Mouse (Mus musculus): ENCODE results near the gene Nucb1. TPM values are rescaled to one million over a fixed set of nuclear protein-coding genes. Genes with fewer than 3 reads are reported as not detected.
"Not testable (repeated sequence)": the region's sequence is repeated elsewhere in the genome, so short reads cannot be mapped to it uniquely, and the experiment has no call there.

Gene Nucb1
- total RNA-seq, 2 experiments from 2014 or later: 175 to 201 TPM

DNA sequence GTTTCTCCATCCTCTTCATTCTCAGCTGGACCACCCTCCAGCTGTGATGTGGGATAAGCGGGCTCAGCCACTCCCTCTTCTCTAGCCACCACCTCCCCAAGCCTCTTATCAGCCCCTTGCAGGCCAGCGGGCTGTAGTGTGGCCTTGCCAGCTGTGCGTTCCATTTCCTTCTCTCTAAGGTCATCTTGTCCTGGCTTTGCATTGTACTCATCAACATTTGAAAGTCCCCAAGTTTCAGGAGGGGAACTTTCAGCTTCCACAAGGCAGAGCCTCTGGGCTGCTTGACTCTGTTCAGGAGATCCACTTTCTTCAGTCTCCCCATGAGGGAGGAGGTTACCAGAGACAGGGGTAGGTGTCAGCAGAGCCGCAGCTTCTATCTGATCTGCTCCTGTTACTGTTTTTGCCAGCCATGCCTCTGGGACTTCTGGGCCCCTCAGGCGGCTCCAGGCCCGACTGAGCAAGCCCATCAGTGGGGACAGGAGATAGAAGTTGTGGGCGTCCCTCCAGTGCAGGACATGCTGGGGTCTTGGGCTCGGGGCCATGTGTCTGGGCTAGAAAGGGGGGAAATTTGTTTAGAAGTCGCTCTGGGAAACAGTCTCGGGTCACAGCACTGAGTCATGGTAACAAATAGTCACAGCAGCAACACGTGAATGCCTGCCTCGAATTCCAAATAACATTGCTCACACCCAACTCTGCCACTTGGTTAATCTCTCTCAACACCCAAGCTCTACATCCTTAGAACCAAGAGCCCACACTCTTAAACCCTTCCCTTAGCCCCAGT lies 14.8 kb upstream of the Nucb1 start:
- peak; percentile 38 for DNase-seq

DNA sequence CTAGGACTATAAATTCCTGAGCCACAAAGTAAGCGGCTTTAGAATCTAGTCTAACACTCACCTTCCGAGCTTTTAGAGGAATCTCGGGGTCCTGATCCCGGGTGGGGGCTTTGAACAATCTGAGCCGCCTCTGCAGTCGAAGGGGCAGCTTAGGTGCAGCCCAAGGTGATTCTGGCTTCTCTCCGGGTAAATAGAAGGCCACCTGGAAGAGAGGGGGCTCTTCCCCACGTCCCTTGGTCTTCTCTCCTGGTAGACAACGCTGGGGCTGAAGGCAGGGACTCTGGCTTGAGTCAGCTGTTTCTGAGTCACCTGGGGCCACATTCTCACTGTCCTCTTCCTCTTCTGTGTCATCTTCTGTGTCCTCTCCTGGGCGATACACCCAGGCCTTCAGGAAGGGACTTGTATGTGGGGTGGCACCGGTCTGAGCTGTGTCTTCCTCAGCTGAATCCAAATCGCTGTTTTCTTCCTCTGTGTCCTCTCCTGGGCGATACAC lies 13.5 kb upstream of the Nucb1 start:
- DNase-seq: no peak

DNA sequence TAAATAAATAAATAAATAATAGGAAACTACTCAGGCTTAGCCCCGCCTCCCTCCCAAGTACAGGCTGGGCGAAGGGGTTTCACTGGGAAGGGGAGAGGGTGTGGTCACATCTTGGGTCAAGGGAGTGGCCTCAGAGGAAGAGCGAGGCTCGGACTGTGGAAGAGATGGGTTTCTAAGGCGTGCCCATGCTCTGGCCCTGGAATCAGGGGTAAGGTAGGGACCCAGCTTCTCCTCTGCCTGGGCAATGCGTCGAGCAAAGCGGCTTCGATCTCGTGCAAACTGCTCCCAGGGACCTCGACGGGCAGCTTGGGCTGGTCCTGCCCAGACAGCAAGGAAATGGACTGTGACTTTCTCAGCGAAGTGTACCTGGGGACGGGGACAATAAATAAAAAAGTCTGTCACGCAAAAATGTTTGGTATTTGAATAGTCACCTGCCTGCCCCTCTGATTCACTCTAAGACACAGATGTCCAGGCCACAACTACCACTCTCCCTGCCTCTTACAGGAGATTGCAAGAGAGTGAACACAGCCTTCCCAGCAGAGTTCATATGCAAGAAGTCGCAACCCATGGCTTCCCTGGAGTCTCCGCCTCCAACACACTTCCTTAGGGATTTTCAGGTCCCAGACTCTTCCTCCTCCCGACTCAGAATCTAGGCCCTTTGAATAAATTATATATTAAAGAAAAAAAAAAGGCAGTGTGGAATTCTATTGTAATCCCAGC lies 12.9 kb upstream of the Nucb1 start:
- no peak for DNase-seq

DNA sequence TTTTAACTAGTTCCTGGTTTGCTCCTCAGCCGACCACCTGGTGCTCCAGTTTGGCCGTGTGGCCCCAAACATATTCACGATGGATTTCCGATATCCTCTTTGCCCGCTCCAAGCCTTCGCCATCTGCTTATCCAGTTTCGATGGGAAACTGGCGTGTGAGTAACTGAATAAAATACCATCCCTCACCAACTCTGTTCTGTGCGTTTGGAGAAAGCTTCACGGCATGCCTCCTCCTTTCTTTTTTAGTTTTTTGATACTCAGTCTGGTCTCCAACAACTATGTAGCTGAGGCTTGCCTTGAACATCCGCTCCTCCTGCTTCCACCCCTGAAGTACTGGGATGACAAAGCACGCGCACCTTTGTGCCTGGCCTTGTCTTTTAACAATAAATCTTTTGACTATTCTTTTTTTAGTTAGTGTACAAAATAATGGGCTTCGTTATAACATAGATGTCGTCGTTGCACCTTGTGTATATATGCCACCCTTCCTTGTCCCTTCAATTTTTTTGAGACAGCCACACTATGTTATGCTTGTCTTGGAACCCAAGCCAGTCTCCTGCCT lies 12.1 kb upstream of the Nucb1 start:
- DNase-seq: no peak

DNA sequence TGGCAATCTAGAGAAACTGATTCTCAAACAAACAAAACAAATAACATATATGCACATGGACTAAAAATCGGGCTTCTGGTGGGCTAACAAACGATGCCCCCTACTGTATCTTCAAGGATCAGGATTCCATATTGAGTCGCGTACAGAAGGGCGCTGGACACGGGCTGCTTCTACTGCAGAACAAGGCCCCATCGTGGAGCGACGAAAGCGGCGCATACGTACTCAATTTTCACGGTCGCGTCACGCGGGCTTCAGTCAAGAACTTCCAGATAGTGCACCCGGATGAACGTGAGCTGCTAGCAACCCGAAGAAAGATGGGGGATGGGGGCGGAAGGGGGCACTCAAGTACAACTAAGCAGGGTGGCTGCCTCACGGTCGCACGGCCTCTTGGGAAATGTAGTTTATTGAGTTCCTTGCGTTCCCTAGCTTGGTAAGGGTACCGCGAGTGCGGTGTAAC lies 11.6 kb upstream of the Nucb1 start:
- peak; percentile 88 for DNase-seq

DNA sequence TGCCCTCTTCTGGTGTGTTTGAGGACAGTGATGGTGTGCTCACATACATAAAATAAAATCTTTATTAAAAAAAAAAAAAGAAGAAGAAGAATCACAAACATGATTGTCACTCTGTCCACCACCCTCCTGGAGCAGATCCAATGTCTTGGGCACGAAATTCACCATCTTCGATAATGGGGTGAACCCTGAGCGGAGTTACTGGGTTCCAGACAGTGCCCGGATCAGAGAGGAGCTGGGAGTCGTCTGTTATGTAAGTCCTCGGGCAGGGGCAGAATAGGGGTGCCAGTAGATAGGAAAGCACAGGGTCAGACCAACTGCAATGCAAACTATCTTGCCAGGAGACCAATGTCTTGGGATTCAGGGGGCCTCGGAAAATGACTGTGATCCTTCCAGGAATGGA lies 10.4 kb upstream of the Nucb1 start:
- DNase-seq: no peak

DNA sequence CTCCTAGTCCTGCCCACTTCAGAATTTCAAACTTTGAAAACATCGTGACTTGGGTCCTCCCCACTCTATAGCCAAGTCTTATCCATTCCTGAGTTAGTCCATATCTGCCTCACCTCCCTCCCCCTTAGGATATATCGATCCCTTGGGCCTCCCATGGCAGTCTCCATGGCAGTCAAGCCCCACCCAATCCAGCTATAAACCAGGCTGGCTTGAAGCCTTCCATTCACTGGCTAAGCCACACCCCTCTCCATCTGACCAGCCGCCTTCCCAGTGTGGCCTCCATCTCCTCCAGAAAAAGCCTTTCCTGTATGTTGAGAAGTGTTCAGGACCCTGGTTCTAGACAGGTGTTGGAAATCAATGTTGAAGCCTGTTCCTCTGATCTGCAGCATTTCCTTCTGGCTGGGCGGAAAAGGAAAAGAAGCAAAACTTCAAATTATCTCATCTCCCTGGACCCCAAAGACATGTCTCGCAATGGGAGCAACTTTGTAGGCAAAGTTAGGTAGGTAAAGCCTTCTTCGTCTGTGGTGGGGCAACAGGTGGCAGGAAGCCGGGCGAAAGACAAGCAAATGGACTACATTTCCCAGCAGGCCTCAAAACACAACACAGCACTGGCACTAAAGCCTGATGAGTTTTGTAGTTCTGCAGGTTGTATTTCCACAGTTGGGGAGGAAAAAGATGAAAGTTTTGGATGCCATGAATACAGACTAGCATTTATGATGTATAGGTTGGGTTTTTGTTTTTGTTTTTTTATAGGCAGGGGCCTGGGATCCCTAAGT lies 9.3 kb upstream of the Nucb1 start:
- DNase-seq: no peak

DNA sequence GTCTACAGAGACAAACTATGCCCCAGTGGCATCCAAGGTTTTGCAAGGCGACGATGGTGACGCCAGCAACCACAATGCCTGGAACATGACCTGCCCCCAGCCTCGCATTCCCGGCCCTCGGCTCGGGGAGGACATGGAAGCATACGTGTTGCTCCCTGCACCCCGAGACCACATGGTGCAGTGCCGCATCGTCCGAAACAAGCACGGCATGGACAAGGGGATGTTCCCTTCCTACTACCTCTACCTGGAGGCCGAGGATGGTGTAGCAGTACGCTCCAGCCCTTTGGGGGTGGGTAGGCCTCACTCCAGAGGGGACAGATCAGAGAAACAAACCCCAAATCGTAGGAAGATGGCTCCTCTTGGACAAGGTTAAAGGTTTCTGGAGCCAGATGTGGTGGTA lies 8.4 kb upstream of the Nucb1 start:
- no peak for DNase-seq

DNA sequence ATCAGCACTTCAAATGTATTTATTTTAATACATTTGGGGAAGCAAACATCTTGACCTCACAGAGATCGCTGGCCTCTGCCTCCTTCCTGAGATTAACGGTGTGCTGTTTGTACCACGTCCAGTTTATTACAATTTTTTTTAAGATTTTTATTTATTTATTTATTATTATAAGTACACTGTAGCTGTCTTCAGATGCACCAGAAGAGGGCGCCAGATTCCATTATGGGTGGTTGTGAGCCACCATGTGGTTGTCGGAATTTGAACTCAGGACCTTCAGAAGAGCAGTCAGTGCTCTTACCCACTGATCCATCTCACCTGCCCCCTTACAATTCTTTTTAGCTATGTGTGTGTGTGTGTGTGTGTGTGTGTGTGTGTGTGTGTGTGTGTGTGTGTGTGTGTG lies 6.6 kb upstream of the Nucb1 start:
- not testable (repeated sequence) for DNase-seq

DNA sequence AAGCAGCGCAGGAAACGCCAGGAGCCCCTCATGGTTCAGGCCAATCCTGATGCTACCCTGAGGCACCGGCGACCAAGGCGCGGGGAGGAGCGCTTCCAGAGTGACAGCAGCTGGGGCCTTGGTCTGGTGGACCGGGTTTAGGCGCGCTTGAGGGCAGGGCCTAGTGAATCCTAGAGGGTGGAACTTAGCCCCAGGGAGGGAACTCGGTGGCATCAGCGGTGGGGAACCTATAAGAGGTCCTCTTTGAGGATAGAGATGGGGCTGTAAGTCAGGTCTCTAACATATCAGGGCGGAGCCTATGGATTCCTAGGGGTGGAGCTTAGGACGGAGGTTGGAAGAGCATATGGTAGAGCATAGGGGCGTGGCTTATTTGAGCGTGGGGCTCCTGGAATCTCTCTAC lies 5.2 kb upstream of the Nucb1 start:
- no peak for DNase-seq

DNA sequence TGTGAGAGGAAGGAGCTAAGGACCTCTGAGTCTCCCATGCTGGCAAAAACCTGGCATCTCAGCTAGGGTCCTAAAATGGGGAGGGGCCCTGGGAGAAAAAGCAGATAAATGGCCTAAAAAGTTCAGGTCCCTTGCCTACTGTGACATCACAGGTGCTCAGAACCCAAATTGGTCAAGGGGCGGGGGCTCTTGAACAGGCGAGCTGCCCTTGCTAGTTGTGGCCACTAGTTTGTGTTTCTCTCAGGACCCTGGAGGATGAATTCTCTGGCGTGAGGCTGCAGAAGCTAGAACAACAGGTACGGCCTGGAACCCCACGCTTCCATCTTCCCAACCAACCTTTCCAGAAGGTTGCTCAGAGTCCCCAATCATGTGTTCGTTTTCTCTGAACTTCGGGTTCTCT lies 4.2 kb upstream of the Nucb1 start:
- DNase-seq: no peak

DNA sequence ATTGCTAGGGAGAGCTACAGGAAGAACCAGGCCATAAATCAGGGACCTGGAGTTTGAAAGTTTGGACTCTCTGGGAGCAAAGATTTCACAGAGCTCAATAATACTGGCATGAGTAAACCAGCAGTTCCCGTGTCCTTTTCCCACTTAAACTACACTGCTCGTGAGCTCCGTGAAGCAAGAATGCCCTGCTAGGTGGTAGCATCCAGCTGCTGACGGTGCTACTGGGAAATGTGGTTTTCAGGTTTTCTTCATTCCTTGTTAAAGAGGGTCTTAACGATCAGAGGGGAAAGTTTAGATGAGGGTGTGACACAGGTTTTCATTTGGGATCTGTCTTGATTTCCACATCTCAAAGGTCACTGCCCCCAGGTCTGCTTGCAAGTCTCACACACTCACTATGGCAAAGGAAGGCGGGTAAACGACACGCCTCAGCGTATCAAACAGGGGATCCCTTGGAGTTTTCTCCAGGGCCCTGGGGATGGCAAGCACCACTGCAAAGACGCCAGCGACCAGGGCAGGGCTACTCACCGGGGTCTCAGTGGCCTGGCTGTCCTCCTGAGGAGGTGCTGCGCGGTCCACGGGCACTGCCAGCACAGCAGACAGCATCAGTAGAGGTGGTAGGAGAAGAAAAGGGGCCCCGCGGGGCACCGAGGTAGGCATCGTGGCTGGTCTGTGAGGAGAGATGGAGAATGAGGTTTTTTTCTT lies 874 bp downstream of the Nucb1 start:
- DNase-seq: no peak

DNA sequence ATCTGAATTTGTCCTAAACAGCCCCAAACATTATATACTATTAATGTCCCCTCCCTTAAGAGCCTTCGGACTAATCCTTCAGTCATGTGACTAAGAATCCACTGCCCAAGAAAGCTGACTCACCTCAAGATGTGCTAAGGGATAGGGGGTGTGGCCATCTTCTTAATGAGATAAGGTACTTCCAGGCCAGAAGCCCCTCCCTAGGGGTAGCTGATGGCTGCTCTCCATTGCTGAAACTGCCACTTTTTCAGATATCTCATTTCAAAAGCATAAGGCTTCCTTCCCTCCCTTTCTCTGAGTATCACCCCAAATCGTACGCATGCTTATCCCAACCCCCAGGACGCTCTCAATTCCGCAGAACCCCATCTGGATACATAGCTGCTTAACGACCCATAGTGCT lies 1.6 kb downstream of the Nucb1 start:
- no peak for DNase-seq

DNA sequence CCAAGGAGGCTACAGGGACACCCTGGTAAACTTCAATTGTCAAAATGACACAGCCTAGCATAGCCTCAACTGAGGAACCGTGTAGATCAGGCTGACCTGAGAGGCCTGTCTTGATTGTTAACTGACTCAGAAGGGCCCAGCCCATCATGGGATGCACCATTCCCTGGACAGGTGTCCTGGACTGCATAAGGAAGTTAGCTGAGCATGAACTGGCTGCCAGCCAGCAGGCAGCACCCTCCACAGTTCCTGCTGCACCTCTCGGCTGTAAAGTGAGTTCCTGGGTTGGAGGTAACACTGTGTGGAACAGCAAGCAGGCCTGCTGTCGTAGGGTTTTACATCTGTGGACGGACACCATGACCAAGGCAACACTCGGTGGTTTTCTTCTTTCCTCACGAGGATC lies 2.6 kb downstream of the Nucb1 start:
- DNase-seq: no peak

DNA sequence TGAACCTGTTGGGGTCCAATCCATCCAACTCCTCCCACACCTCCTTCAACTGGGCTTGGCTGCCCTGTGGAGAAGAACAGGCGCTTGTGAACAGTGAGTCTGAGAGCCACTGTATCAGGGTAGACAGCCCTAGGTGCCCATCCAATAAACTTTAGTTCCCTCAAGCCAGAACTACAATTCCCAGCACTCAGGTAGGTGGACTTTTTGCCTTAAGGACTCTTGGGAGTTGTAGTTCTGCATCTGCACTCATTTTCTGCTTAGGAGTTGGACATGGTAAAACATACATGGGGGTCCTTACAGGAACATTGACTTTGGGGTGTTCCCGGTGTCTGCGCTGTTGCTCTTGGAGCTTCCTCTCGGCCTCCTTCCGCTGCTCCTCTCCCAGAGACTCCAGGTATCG lies 11.8 kb downstream of the Nucb1 start:
- no peak for DNase-seq

DNA sequence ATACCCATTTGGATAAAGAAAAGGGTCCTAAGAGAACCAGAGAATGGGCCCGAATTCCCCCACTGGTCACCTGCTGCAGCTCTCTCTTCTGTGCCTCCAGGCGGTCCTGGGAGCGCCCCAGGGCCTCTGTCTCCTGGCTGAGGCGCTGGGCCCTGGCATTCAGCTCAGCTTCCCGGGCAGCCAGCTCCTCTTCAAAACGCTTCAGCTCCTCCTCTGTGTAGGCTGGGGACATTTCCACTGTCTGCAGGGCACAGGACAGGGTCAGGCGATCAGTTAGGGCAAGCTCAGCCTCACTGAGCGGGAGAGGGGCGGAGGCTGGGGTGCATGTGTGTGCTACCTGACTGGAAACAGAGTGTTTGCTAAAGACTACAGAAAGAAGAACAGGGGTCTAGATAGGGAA lies 15.7 kb downstream of the Nucb1 start:
- no peak for DNase-seq

DNA sequence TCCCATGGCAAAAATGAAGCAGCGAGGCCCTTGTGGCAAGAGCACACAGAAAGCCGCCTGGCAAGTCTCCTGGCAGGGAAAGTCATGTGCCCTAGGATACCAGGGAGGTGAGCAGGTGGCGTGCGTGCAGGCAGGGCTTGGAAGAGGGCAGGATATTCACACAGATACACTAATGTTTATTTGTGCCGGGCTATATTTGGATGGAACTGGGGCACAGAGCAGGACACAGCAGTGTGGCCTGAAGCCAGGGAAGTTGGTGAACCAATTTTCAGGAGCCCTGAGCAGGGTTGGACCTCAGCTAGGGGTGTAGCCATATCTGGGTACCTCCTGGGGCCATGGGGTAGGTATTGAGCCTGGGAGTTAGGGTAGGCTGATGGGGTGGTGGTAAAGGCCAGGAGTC lies 17.3 kb downstream of the Nucb1 start:
- peak; percentile 41 for DNase-seq

DNA sequence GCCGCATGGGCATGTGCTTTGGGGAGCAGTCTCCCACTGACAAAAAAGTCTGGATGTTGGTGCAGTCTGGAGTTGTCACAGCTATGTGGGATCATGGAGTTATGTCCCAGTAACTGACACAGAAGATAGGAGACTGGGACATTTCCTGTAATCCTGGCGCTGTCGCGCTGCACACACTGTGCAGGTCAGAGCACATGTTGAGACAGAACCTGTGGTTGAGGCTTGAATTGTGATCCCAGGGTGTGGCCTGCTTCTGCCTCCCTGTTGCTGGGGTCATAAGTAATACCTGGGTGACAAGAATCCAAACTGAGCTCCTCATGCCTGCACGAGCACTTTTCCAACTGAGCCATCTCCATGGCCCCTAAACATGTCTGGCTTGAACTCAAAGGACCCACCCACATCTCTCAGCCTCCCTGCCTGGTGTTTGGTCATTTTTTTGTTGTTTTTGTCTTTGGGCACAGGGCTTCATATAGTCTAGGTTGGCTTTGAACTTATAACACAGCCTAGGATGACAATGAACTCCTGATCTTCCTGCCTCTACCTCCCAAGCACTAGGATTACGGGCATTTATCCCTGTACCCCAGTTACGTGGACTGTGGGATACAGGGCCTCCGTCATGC lies 17.9 kb downstream of the Nucb1 start:
- DNase-seq: no peak

DNA sequence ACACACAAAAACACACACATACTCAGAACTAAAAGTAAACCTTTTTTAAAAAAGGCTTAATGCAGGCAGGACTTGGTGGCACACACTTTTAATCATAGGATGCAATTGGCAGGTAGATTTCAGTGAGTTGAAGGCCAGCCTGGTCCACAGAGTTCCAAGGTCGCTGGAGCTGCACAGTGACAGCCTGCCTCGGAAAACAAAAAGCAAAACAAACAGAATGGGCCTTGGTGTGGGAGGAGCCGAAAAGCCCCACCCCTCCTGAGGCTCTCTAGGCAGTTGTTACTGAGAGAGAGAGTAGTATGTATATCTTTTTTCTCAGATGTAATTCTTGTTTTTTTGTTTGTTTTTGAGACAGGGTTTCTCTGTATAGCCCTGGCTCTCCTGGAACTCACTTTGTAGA lies 18.9 kb downstream of the Nucb1 start:
- DNase-seq: peak; percentile 71

DNA sequence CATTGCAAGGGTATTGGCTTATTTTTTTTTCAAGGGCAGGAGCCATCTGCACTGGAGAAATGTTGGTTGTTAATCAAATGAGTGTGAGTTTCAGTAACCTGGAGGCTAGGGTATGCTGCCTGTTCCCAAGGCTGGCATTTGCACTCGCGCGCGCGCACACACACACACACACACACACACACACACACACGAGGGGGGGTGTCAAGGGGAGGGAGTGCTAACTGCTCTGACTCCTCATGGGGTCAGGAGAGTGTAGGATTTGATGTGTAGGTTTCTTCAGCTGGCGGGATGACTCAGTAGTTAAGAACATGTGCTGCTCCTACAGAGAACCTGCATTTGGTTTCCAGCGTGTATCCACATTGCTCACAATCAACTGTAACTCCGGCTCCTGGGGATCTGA lies 19.4 kb downstream of the Nucb1 start:
- DNase-seq: peak; percentile 57

DNA sequence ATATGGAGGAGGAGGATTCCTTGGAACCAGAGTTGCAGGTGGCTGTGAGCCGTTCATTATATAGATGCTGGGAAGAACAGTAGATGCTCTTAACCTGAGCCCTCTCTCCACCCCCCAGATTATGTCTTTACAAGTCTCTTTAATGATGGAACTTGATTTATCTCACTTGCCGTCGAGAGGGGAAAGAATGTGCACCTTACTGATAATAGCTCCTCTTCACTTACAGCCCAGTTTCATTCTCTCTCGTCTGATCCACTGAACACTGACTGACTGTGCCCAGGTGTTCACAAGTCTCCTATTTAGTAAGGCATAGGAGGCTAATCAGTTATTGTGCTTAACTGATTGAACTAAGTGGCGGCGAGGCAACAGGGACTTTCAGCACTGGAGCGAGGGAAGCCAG lies 20.6 kb downstream of the Nucb1 start:
- no peak for DNase-seq

Measured in adrenal gland, postnatal 10 days (tissue).